Mouse (Mus musculus): ENCODE measurements around the gene Fcmr. TPM values are rescaled to one million over a fixed set of nuclear protein-coding genes. Genes with fewer than 3 reads are reported as not detected.
A peak's percentile ranks its signal among the peaks of the same experiment; 100 is the strongest.

Gene Fcmr
- polyA plus RNA-seq, 1 experiment from 2014 or later = 0.49 TPM

DNA sequence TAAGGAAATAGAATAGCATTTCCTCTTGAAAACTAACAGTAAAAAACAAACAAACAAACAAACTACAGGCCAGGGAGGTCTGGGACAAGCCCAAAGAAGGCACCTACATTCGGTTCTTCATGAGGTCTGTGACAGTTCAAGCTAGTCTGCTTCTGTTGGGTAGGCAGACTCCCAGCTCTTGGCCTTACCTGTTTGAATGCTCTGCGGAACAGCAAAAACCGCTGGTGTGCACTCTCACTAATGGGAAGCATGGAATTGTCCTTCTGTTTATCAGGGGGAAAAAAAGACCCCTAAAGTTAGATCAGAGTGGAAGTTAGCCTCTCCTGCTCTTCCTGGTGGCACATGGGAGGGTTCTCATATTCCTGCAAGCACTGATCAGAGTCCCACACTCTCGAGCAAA is 17.7 kb downstream of the Fcmr start:
- Histone ChIP-seq H3K4me3 (ENCODE audit: inconsistent target) (no peak overlapping the region), H3K79me2 (ENCODE audit: inconsistent target) (no peaks in the 10 kb centered on the region), H3K36me3 (ENCODE audit: inconsistent target) (no peaks in the 10 kb centered on the region), H3K27ac (no peak overlapping the region)
- WGBS (ENCODE audit: missing documents) = 89% methylated on average over 4 of the region's 4 CpGs

DNA sequence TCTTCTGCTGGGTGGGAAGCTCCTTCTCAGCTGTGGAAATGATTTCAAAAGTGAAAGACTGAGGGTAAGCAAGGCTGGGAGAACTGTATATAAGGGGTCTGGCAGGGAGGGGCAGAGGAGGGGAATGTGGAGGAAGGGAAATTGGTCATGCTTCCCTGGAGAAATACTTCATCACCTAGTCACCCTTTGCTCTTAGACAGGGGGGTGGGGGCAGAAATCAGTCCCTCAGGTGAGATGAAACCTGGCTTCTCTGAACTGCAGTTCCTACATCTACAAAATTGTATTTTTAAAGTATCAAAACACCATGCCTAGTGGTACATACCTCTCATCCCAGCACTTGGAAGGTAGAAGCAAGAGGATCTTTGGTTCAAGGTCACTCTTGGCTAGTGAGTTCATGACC is 21.9 kb downstream of the Fcmr start, which contains the start of gene Il24:
TSS of gene Il24 (minus strand) at position 101 of the 400 bp plus-strand sequence.
- no peak within 1 kb of the TSS for H3K27ac ChIP-seq
- no peak within 1 kb of the TSS for H3K4me3 ChIP-seq (ENCODE audit: inconsistent target)
- H3K79me2 ChIP-seq (ENCODE audit: inconsistent target) = no peaks in the 10 kb centered on the region
- H3K36me3 ChIP-seq (ENCODE audit: inconsistent target) = no peaks in the 10 kb centered on the region

DNA sequence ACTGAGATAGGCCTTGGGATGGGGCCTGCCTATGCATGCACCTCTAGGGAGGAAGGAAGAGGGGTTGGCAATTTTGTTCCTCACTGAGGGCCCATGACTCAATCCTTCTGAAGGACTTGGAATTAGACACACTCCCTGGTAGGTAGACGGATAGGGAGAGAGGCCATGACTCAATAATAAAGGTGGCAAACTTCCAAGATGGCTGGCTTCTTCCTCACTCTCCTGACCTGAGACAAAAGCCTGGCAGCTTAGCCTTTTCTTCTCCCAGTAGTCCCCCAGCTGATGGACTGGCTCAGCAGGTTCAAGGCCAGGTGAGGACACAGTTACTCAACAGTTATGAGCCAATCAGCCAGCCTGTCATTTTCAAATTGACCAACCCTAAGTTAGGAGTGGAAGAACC is 27.0 kb downstream of the Fcmr start:
- WGBS (ENCODE audit: missing documents) = 80% methylated on average over 1 of the region's 1 CpGs
- H3K4me3 ChIP-seq (ENCODE audit: inconsistent target) = no peak overlapping the region
- H3K36me3 ChIP-seq (ENCODE audit: inconsistent target) = no peaks in the 10 kb centered on the region
- no peaks in the 10 kb centered on the region for H3K79me2 ChIP-seq (ENCODE audit: inconsistent target)
- no peak overlapping the region for H3K27ac ChIP-seq

DNA sequence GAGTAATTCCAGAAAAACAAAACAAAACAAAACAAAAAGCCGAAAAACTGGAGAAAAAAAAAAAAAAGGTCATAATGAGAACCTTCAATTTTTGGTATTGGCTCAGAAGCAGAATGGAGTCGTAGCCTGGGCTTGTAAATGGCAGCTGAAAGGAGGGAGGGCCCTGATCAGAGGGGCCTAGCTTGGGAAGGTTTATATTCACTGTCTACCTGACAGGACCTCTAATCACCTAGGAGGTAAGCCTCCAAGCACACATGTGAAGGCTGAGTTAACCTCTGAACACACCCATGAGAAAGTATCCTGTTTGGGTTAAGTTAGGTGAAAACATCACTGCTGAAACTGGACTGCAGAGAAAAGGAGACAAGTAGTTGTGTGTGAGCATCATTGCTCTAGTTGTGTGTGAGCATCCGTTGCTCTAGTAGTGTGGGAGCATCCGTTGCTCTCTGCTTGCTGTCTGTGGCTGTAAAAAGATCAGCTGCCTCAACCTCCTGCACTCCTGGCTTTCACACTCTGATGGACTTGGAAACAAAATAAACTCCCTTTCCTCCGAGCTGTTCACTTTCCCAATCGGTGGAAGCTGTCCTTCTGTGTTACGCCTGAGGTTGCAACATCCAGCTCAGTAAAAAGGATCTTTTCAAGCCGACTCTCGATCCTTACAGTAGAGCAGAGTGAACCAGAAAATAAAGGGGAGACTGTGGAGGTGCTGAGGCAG is 28.0 kb downstream of the Fcmr start:
- Histone ChIP-seq H3K36me3 (ENCODE audit: inconsistent target) (no peaks in the 10 kb centered on the region), H3K79me2 (ENCODE audit: inconsistent target) (no peaks in the 10 kb centered on the region), H3K4me3 (ENCODE audit: inconsistent target) (no peak overlapping the region), H3K27ac (no peak overlapping the region)
- WGBS (ENCODE audit: missing documents) = 90% methylated on average over 9 of the region's 9 CpGs

DNA sequence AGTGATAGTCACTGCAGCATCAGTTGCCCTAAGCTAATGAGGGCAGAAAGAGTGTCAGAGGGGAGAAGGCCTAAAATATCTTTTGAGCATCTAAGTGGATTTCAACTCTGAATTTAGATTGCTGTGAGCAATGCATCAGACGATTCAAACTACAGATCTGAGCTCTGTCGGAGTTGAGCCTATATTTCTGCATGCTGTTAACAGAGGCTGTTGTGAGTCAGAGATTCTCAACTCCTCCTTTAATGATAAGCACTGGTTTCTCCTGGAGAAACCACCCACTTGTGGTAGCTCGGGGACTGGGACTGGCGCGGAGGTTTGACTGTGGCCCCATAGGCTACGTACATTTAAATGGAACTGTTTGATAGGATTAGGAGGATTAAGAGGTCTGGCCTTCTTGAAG is 29.0 kb downstream of the Fcmr start:
- H3K4me3 ChIP-seq (ENCODE audit: inconsistent target) = no peak overlapping the region
- H3K79me2 ChIP-seq (ENCODE audit: inconsistent target) = no peaks in the 10 kb centered on the region
- no peak overlapping the region for H3K27ac ChIP-seq
- H3K36me3 ChIP-seq (ENCODE audit: inconsistent target) = no peaks in the 10 kb centered on the region
- 95% methylated on average over 6 of the region's 6 CpGs for WGBS (ENCODE audit: missing documents)

DNA sequence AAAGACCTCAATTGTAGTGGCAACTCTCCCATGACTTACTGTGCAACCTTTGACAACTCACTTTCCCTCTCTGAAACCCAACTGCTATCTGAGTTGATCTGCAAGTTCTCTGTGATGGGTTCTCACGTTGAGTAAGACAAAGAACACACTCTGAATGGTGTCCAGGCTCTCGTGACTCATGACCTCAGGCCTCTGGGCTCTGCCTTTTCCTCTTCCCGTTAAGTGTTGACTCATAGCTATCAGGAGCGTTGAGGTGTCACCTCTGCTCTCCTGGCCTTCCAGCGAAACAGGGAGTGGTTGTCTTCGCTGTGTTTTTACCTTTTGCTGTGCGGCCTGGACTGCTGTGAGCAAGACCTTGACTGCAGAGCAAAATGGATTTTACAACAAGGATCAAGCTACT is 37.0 kb downstream of the Fcmr start:
- 85% methylated on average over 7 of the region's 7 CpGs for WGBS (ENCODE audit: missing documents)
- H3K4me3 ChIP-seq (ENCODE audit: inconsistent target) = no peak overlapping the region
- no peak overlapping the region for H3K27ac ChIP-seq
- H3K36me3 ChIP-seq (ENCODE audit: inconsistent target) = no peaks in the 10 kb centered on the region
- no peaks in the 10 kb centered on the region for H3K79me2 ChIP-seq (ENCODE audit: inconsistent target)

DNA sequence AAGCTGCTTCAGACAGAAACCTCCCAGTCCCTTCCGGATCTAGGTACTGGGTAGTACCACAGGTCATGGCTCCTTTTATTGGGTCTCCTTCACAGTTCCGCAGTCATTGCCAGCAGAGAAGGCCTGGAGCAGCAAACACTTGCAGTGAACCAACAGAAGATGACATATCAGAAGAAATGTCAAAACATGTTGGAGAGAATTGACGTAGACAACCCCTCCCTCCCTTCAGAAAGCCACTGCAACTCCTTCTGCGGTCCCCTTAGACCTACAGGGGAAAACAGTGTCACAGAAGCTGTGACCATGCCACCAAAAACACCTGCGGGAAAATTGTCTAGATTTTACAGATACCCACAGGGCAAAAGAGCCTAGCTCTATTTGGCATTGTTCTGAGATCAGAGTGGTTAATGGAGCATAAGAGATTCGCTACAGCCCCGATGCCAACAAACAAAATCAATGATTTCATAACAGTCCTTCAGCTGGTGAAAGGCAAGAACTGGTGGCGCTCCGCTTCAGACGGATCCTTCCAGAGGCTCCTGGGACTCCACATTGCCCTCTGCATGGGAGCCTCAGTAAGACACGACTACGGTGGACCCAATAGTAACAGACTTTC is 46.0 kb downstream of the Fcmr start, which contains the start of gene Il20:
TSS of gene Il20 (minus strand) at position 51 of the 610 bp plus-strand sequence.
- 96% methylated on average over 12 of the region's 12 CpGs for WGBS (ENCODE audit: missing documents)
- no peak within 1 kb of the TSS for H3K27ac ChIP-seq
- H3K79me2 ChIP-seq (ENCODE audit: inconsistent target) = no peaks in the 10 kb centered on the region
- no peak within 1 kb of the TSS for H3K4me3 ChIP-seq (ENCODE audit: inconsistent target)
- no peaks in the 10 kb centered on the region for H3K36me3 ChIP-seq (ENCODE audit: inconsistent target)

DNA sequence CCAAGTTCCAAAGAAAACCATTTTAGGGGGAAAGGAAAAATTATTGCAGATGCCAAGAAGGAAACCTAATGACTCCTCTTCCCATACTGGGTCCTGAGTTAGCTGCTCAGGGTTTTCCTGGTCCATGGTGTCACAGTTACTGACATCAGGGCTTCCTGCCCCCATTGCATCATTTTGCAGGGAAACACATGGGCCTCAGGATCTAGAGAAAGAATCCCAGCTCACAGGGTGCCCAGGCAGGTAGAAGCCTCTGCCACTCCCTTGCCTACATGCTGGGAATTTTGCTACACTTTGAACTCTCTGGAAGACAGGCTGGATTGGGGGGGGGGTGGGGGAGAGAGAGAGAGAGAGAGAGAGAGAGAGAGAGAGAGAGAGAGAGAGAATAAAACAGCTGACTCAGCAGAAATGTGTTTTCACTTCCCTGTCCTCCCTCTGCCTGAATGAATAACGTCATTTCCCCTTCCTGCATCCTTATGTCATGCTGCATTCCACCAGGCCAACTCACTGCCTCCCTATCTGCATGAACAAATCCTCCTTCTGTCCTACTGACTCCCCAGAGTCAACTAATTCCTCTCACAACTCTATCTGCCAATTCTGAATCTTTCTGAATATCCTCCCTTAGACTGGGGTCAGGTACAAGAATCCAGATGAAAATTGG is 53.0 kb downstream of the Fcmr start:
- 0% methylated on average over 1 of the region's 1 CpGs for WGBS (ENCODE audit: missing documents)
- Histone ChIP-seq H3K4me3 (ENCODE audit: inconsistent target) (no peak overlapping the region), H3K27ac (peak overlapping the region; percentile 12; the same call in 1 of the 2 replicates), H3K79me2 (ENCODE audit: inconsistent target) (no peaks in the 10 kb centered on the region), H3K36me3 (ENCODE audit: inconsistent target) (no peaks in the 10 kb centered on the region)

DNA sequence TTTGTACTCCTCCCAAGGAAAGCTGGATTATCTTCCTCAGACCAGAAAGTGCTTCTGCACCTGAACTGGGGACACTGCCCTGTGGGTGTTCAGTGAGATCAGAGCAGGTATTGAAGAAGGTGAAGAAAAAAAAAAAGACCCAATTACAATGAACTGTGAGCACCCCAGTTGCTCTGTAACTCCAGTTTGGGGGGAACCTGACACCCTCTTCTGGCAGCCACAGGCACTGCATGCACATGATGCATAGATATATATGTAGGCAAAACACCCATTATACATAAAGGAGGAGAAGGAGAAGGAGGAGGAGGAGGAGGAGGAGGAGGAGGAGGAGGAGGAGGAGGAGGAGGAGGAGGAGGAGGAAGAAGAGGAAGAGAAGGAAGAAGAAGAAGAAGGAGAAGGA is 61.0 kb downstream of the Fcmr start:
- Histone ChIP-seq H3K4me3 (ENCODE audit: inconsistent target) (no peak overlapping the region), H3K27ac (no peak overlapping the region), H3K79me2 (ENCODE audit: inconsistent target) (no peaks in the 10 kb centered on the region), H3K36me3 (ENCODE audit: inconsistent target) (no peaks in the 10 kb centered on the region)

Other genes with a start within 250 kb of the Fcmr start
- not detected in 3 replicates for gene Zp3r, start 236.0 kb upstream of the Fcmr start, polyA plus RNA-seq (2018)
- gene C4bp, start 204.0 kb upstream of the Fcmr start, polyA plus RNA-seq (2018) = not detected in 3 replicates
- gene Gm29427, start 149.9 kb upstream of the Fcmr start, polyA plus RNA-seq (2018) = 0.13 TPM in 1 of 3 replicates, not detected in the others
- gene Yod1, start 148.3 kb upstream of the Fcmr start, polyA plus RNA-seq (2018) = 2.8 to 3.3 TPM (median 3.0 TPM) in 3 replicates
- 6.0 to 10.1 TPM (median 7.7 TPM) in 3 replicates for gene Pfkfb2, start 136.4 kb upstream of the Fcmr start, polyA plus RNA-seq (2018)
- gene AA986860, start 133.7 kb upstream of the Fcmr start, polyA plus RNA-seq (2018) = 0.35 to 0.75 TPM (median 0.52 TPM) in 3 replicates
- not detected in 3 replicates for gene Fcamr, start 64.8 kb upstream of the Fcmr start, polyA plus RNA-seq (2018)
- gene Pigr, start 39.0 kb upstream of the Fcmr start, polyA plus RNA-seq (2018) = not detected in 3 replicates
- gene Il24, start 21.8 kb downstream of the Fcmr start, polyA plus RNA-seq (2018) = not detected in 3 replicates
- gene Il20, start 45.8 kb downstream of the Fcmr start, polyA plus RNA-seq (2018) = not detected in 3 replicates
- gene Il19, start 74.4 kb downstream of the Fcmr start, polyA plus RNA-seq (2018) = not detected in 3 replicates
- 4.4 to 10.1 TPM (median 5.1 TPM) in 3 replicates for gene Il10, start 154.2 kb downstream of the Fcmr start, polyA plus RNA-seq (2018)
- 87.7 to 156 TPM (median 109 TPM) in 3 replicates for gene Mapkapk2, start 232.2 kb downstream of the Fcmr start, polyA plus RNA-seq (2018)